Mouse (Mus musculus) ovary, adult 10 weeks (tissue): ENCODE measurements around the gene Pcif1. TPM values are rescaled to one million over a fixed set of nuclear protein-coding genes. Genes with fewer than 3 reads are reported as not detected.

Experiments
- polyA plus RNA-seq: library from polyadenylated mRNA; stranded (reverse); fragments of 350-450 nt; fragmentation: Illumina TruSeq; extraction: RNeasy Lipid Tissue Mini Kit (QIAGEN cat#74804); gene quantifications from one replicate; pipeline ENCODE4 v1.2.3, GENCODE M21; 2014

Gene Pcif1
- 4.6 TPM for polyA plus RNA-seq

GRCm38 (mm10) chr2:164879228-164879567 is at the start of gene Pcif1:
TSS of gene Pcif1 (plus strand) at chr2:164879304.

GRCm38 (mm10) chr2:164832748-164833301 is 46.3 kb upstream of the Pcif1 start, which contains the start of gene Ctsa:
TSS of gene Ctsa (plus strand) at chr2:164832873.

GRCm38 (mm10) chr2:164833314-164833959 is 45.7 kb upstream of the Pcif1 start, which contains the start of gene Neurl2:
TSS of gene Neurl2 (minus strand) at chr2:164833456.

GRCm38 (mm10) chr2:164857101-164857821 is 21.8 kb upstream of the Pcif1 start, which contains the start of gene Pltp:
TSS of gene Pltp (minus strand) at chr2:164857711.

GRCm38 (mm10) chr2:164911086-164912048 is 32.3 kb downstream of the Pcif1 start, which contains the start of gene Zfp335:
TSS of gene Zfp335 (minus strand) at chr2:164911757.

GRCm38 (mm10) chr2:164940140-164940830 is 61.2 kb downstream of the Pcif1 start, which contains the start of gene Mmp9:
TSS of gene Mmp9 (plus strand) at chr2:164940780.

Other genes starting within 250 kb of the Pcif1 start
- not detected for gene Wfdc16, start 240.5 kb upstream of the Pcif1 start, polyA plus RNA-seq
- 4.0 TPM for gene Wfdc10, start 223.3 kb upstream of the Pcif1 start, polyA plus RNA-seq
- gene Wfdc9, start 222.7 kb upstream of the Pcif1 start, polyA plus RNA-seq = not detected
- not detected for gene Wfdc11, start 205.2 kb upstream of the Pcif1 start, polyA plus RNA-seq
- gene Wfdc13, start 194.2 kb upstream of the Pcif1 start, polyA plus RNA-seq = not detected
- gene Spint4, start 180.8 kb upstream of the Pcif1 start, polyA plus RNA-seq = not detected
- not detected for gene Spint5, start 164.0 kb upstream of the Pcif1 start, polyA plus RNA-seq
- gene Wfdc3, start 133.4 kb upstream of the Pcif1 start, polyA plus RNA-seq = 0.57 TPM
- 5.2 TPM for gene Dnttip1, start 133.3 kb upstream of the Pcif1 start, polyA plus RNA-seq
- 21.0 TPM for gene Ube2c, start 109.4 kb upstream of the Pcif1 start, polyA plus RNA-seq
- gene Tnnc2, start 99.3 kb upstream of the Pcif1 start, polyA plus RNA-seq = not detected
- 2.3 TPM for gene Snx21, start 93.5 kb upstream of the Pcif1 start, polyA plus RNA-seq
- not detected for gene Acot8, start 74.4 kb upstream of the Pcif1 start, polyA plus RNA-seq
- 3.5 TPM for gene Zswim3, start 74.2 kb upstream of the Pcif1 start, polyA plus RNA-seq
- gene Zswim1, start 56.6 kb upstream of the Pcif1 start, polyA plus RNA-seq = 3.2 TPM
- gene Spata25, start 50.8 kb upstream of the Pcif1 start, polyA plus RNA-seq = not detected
- 36.8 TPM for gene Ctsa, start 46.4 kb upstream of the Pcif1 start, polyA plus RNA-seq
- not detected for gene Neurl2, start 45.8 kb upstream of the Pcif1 start, polyA plus RNA-seq
- gene Pltp, start 21.6 kb upstream of the Pcif1 start, polyA plus RNA-seq = 3.1 TPM
- not detected for gene Zfp335, start 32.5 kb downstream of the Pcif1 start, polyA plus RNA-seq
- gene Mmp9, start 61.5 kb downstream of the Pcif1 start, polyA plus RNA-seq = 8.1 TPM
- 1.5 TPM for gene Slc12a5, start 81.5 kb downstream of the Pcif1 start, polyA plus RNA-seq
- gene Ncoa5, start 155.6 kb downstream of the Pcif1 start, polyA plus RNA-seq = 19.7 TPM
- not detected for gene Cd40, start 176.3 kb downstream of the Pcif1 start, polyA plus RNA-seq
- not detected for gene 1700025C18Rik, start 211.4 kb downstream of the Pcif1 start, polyA plus RNA-seq